Comparison of ENCODE assay signal across 28 mouse cellular contexts in genomic region chr17:26840439-26840780, GRCm38 (mm10). TPM values are rescaled to one million over a fixed set of nuclear protein-coding genes. Genes with fewer than 3 reads are reported as not detected.
DNase-seq lines count a peak whose midpoint lies in the region; ATAC-seq lines count a peak whose summit lies in the region.
"Had no signal": no experiment of that assay in that cellular context is flagged by ENCODE, and none has a peak within 500 bp of the region (broad histone marks: within the 10 kb centered on the region; RNA-seq: fewer than 3 reads in every experiment).

No protein-coding gene starts in this region.

- H3K36me3 ChIP-seq in embryonic facial prominence, embryonic 11.5 days (replicated peaks; ENCODE audit: control insufficient read depth, insufficient read depth, low read depth, low read length): no peaks in the 10 kb centered on the region
- no peaks in the 10 kb centered on the region for H3K36me3 ChIP-seq in embryonic facial prominence, embryonic 10.5 days (replicated peaks)
- peaks cover 35% of the 10 kb centered on the region for H3K36me3 ChIP-seq in heart, embryonic 13.5 days
- no peaks in the 10 kb centered on the region for H3K36me3 ChIP-seq in embryonic facial prominence, embryonic 15.5 days
- no peaks in the 10 kb centered on the region for H3K36me3 ChIP-seq in stomach, embryonic 15.5 days
- H3K36me3 ChIP-seq: limb, embryonic 13.5 days; midbrain, embryonic 13.5 days had no signal

- H3K4me1 ChIP-seq in embryonic facial prominence, embryonic 11.5 days (ENCODE audit: control insufficient read depth, insufficient read depth, low read length): peaks cover 3% of the 10 kb centered on the region; the same call in 1 of the 2 replicates
- H3K4me1 ChIP-seq in embryonic facial prominence, embryonic 10.5 days: peaks cover 26% of the 10 kb centered on the region
- peaks cover 16% of the 10 kb centered on the region for H3K4me1 ChIP-seq in heart, embryonic 13.5 days
- H3K4me1 ChIP-seq in embryonic facial prominence, embryonic 15.5 days: peaks cover 29% of the 10 kb centered on the region
- H3K4me1 ChIP-seq in stomach, embryonic 15.5 days: peaks cover 22% of the 10 kb centered on the region

- no peak overlapping the region for H3K27ac ChIP-seq in embryonic facial prominence, embryonic 11.5 days (replicated peaks; ENCODE audit: low read depth, low read length)
- H3K27ac ChIP-seq in embryonic facial prominence, embryonic 10.5 days (replicated peaks): no peak overlapping the region
- peak overlapping the region; percentile 94 for H3K27ac ChIP-seq in heart, embryonic 13.5 days (replicated peaks)
- no peak overlapping the region for H3K27ac ChIP-seq in embryonic facial prominence, embryonic 15.5 days (replicated peaks)
- no peak overlapping the region for H3K27ac ChIP-seq in stomach, embryonic 15.5 days
- H3K27ac ChIP-seq: limb, embryonic 13.5 days; liver, embryonic 14.5 days; midbrain, embryonic 13.5 days had no signal

- no peaks in the 10 kb centered on the region for H3K9me3 ChIP-seq in embryonic facial prominence, embryonic 11.5 days (replicated peaks; ENCODE audit: control insufficient read depth, low read length)
- H3K9me3 ChIP-seq in embryonic facial prominence, embryonic 10.5 days: no peaks in the 10 kb centered on the region
- no peaks in the 10 kb centered on the region for H3K9me3 ChIP-seq in heart, embryonic 13.5 days
- H3K9me3 ChIP-seq in embryonic facial prominence, embryonic 15.5 days (replicated peaks): no peaks in the 10 kb centered on the region
- H3K9me3 ChIP-seq in stomach, embryonic 15.5 days: no peaks in the 10 kb centered on the region
- H3K9me3 ChIP-seq: limb, embryonic 13.5 days; midbrain, embryonic 13.5 days had no signal

- under 1% methylated on average over 9 of the region's 9 CpGs for WGBS in embryonic facial prominence, embryonic 11.5 days
- WGBS in embryonic facial prominence, embryonic 10.5 days: 3% methylated on average over 9 of the region's 9 CpGs
- 16% methylated on average over 9 of the region's 9 CpGs for WGBS in heart, embryonic 13.5 days
- WGBS in embryonic facial prominence, embryonic 15.5 days: 13% methylated on average over 9 of the region's 9 CpGs
- WGBS in stomach, embryonic 15.5 days: 17% methylated on average over 9 of the region's 9 CpGs

- H3K4me2 ChIP-seq in embryonic facial prominence, embryonic 11.5 days (ENCODE audit: low read depth, low read length): no peak overlapping the region
- peak overlapping the region; percentile 83 for H3K4me2 ChIP-seq in heart, embryonic 13.5 days
- H3K4me2 ChIP-seq in embryonic facial prominence, embryonic 15.5 days (replicated peaks): no peak overlapping the region
- H3K4me2 ChIP-seq in stomach, embryonic 15.5 days: no peak overlapping the region
- H3K4me2 ChIP-seq: midbrain, embryonic 13.5 days had no signal

- intact Hi-C loops in heart, postnatal 14 days (cut with DNase I): loop anchor here (1.0 kb wide), 1 partner anchor 10 kb away; no protein-coding TSS in a partner anchor

- no peak overlapping the region for H3K9ac ChIP-seq in embryonic facial prominence, embryonic 11.5 days (replicated peaks; ENCODE audit: low read length)
- peak overlapping the region; percentile 100 for H3K9ac ChIP-seq in heart, embryonic 13.5 days
- no peak overlapping the region for H3K9ac ChIP-seq in embryonic facial prominence, embryonic 15.5 days
- H3K9ac ChIP-seq in stomach, embryonic 15.5 days: no peak overlapping the region
- H3K9ac ChIP-seq: limb, embryonic 13.5 days; liver, embryonic 14.5 days; midbrain, embryonic 13.5 days had no signal

- H3K27me3 ChIP-seq in embryonic facial prominence, embryonic 11.5 days (ENCODE audit: control insufficient read depth, insufficient read depth, low read length): peaks cover 89% of the 10 kb centered on the region
- peaks cover 100% of the 10 kb centered on the region for H3K27me3 ChIP-seq in embryonic facial prominence, embryonic 10.5 days (replicated peaks; ENCODE audit: low read depth, poor library complexity, severe bottlenecking)
- peaks cover 98% of the 10 kb centered on the region for H3K27me3 ChIP-seq in heart, embryonic 13.5 days (replicated peaks)
- peaks cover 100% of the 10 kb centered on the region for H3K27me3 ChIP-seq in embryonic facial prominence, embryonic 15.5 days
- H3K27me3 ChIP-seq in stomach, embryonic 15.5 days (replicated peaks): peaks cover 99% of the 10 kb centered on the region

- DNase-seq in embryonic facial prominence, embryonic 11.5 days (ENCODE audit: low spot score): peak; percentile 38
- no peak for DNase-seq in embryonic facial prominence, embryonic 10.5 days (ENCODE audit: low spot score)
- DNase-seq in heart, postnatal 14 days: no peak
- DNase-seq in cerebellum, adult 9-10 months: no peak
- no peak for DNase-seq in left cerebral cortex, adult 18-20 months (ENCODE audit: low spot score in 2 of 2)
- DNase-seq: adrenal gland, postnatal 10 days; cerebellum, postnatal 14 days; kidney, adult 18-20 months; kidney, postnatal 10 days; thymus, postnatal 36 days had no signal

- no peak overlapping the region for H3K4me3 ChIP-seq in embryonic facial prominence, embryonic 11.5 days (ENCODE audit: low read depth, low read length)
- H3K4me3 ChIP-seq in embryonic facial prominence, embryonic 10.5 days: no peak overlapping the region
- peak overlapping the region; percentile 80 for H3K4me3 ChIP-seq in heart, embryonic 13.5 days
- H3K4me3 ChIP-seq in embryonic facial prominence, embryonic 15.5 days (replicated peaks): peak overlapping the region; percentile 31
- peak overlapping the region; percentile 32 for H3K4me3 ChIP-seq in stomach, embryonic 15.5 days (replicated peaks)
- H3K4me3 ChIP-seq: midbrain, embryonic 13.5 days had no signal

- ATAC-seq in embryonic facial prominence, embryonic 11.5 days (replicated peaks; ENCODE audit: insufficient number of reproducible peaks, low FRiP score, low TSS enrichment, low read depth): no peak
- no peak for ATAC-seq in heart, embryonic 13.5 days (ENCODE audit: extremely low read depth, insufficient number of reproducible peaks, low FRiP score, low TSS enrichment)
- ATAC-seq in embryonic facial prominence, embryonic 15.5 days (ENCODE audit: insufficient number of reproducible peaks, low FRiP score, low TSS enrichment, low read depth): no peak
- ATAC-seq in stomach, embryonic 15.5 days (ENCODE audit: insufficient read depth, low FRiP score, low read depth): no peak
- ATAC-seq: activated CD4-positive, CD25-positive, alpha-beta regulatory T cell, adult 4 months; CD4-positive, CD25-positive, alpha-beta regulatory T cell, adult 4 months; forebrain, embryonic 16.5 days; lung, postnatal 0 days; midbrain, embryonic 13.5 days; Patski had no signal

RNA-seq across cellular contexts. Expression of gene Nkx2-5, which starts 4.4 kb away (rescaled TPM):
- 1.8 and 2.2 TPM in 2 replicates for polyA plus RNA-seq in embryonic facial prominence, embryonic 11.5 days (2014; fragmentation: Nextera tagmentation; extraction: Ambion mirVana)
- 0.48 and 0.75 TPM in 2 replicates for polyA plus RNA-seq in embryonic facial prominence, embryonic 10.5 days (2016; fragmentation: Nextera tagmentation; extraction: Ambion mirVana)
- 136 and 142 TPM in 2 replicates for polyA plus RNA-seq in heart, embryonic 13.5 days (2015; fragmentation: Nextera tagmentation; extraction: Ambion mirVana)
- 10 to 100 TPM; 78.9 to 80.4 TPM for total RNA-seq in heart, postnatal 14 days (2021)
- polyA plus RNA-seq in embryonic facial prominence, embryonic 15.5 days (2015; fragmentation: Nextera tagmentation; extraction: Ambion mirVana): 8.8 and 11.4 TPM in 2 replicates
- 9.2 and 15.4 TPM in 2 replicates for polyA plus RNA-seq in stomach, embryonic 15.5 days (2015; fragmentation: Nextera tagmentation; extraction: Ambion mirVana)
- not detected for total RNA-seq in left cerebral cortex, adult 18-20 months (2021)
- total RNA-seq: adrenal gland, postnatal 10 days; gastrocnemius, postnatal 4 days; layer of hippocampus, adult 18-20 months; layer of hippocampus, postnatal 25 days; left cerebral cortex, postnatal 14 days had no signal
- polyA plus RNA-seq: activated CD4-positive, CD25-positive, alpha-beta regulatory T cell, adult 4 months; brain, embryonic 14.5 days; CD4-positive, CD25-positive, alpha-beta regulatory T cell, adult 4 months; forebrain, embryonic 16.5 days; hindbrain, embryonic 11.5 days; limb, embryonic 13.5 days; liver, embryonic 14.5 days; midbrain, embryonic 13.5 days; neural tube, embryonic 14.5 days; Patski had no signal

RNA-seq across cellular contexts. Expression of gene Bnip1, which starts 59.5 kb away (rescaled TPM):
- polyA plus RNA-seq in embryonic facial prominence, embryonic 11.5 days (2014; fragmentation: Nextera tagmentation; extraction: Ambion mirVana): 52.4 and 54.2 TPM in 2 replicates
- polyA plus RNA-seq in embryonic facial prominence, embryonic 10.5 days (2016; fragmentation: Nextera tagmentation; extraction: Ambion mirVana): 44.4 and 51.0 TPM in 2 replicates
- 56.6 and 60.5 TPM in 2 replicates for polyA plus RNA-seq in heart, embryonic 13.5 days (2015; fragmentation: Nextera tagmentation; extraction: Ambion mirVana)
- 10 to 100 TPM; 27.0 to 32.0 TPM for total RNA-seq in heart, postnatal 14 days (2021)
- 47.8 and 49.6 TPM in 2 replicates for polyA plus RNA-seq in embryonic facial prominence, embryonic 15.5 days (2015; fragmentation: Nextera tagmentation; extraction: Ambion mirVana)
- polyA plus RNA-seq in stomach, embryonic 15.5 days (2015; fragmentation: Nextera tagmentation; extraction: Ambion mirVana): 42.9 and 45.5 TPM in 2 replicates
- total RNA-seq in left cerebral cortex, adult 18-20 months (2021): 10 to 100 TPM; 31.6 to 31.7 TPM

Comparison
In these comparisons a context has a peak if more than half of its experiments do, and no peak if none do; other contexts are left out.
1. H3K4me3 ChIP-seq: peak in heart, embryonic 13.5 days (single experiment), embryonic facial prominence, embryonic 15.5 days (single experiment) and stomach, embryonic 15.5 days (single experiment); none in embryonic facial prominence, embryonic 11.5 days (single experiment) and embryonic facial prominence, embryonic 10.5 days (single experiment).